Mouse (Mus musculus) heart, embryonic 13.5 days (tissue): Measurements from ENCODE around the gene Dpy30. TPM values are rescaled to one million over a fixed set of nuclear protein-coding genes. Genes with fewer than 3 reads are reported as not detected.

Experiments
- ATAC-seq: fragments of 200-750 bp; cut with Nextera tagmentation; 2 replicates; pipeline ENCODE4 v1.8.0; 2017; ENCODE audit warnings: moderate TSS enrichment; ENCODE audit not compliant: insufficient number of reproducible peaks, low FRiP score, low TSS enrichment; ENCODE audit errors: extremely low read depth
- H3K27ac ChIP-seq: fragments of 300-500 bp; sonication (generic); replicated peaks from 2 replicates; pipeline ENCODE4 v1.5.1; 2015; ENCODE audit warnings: moderate library complexity, mild to moderate bottlenecking, inconsistent platforms
- H3K27me3 ChIP-seq: fragments of 300-500 bp; sonication (generic); replicated peaks from 2 replicates; pipeline ENCODE4 v1.6.1; 2015; ENCODE audit warnings: mild to moderate bottlenecking, inconsistent platforms
- H3K36me3 ChIP-seq: fragments of 300-500 bp; sonication (generic); 2 replicates; pipeline ENCODE4 v1.6.1; 2015; ENCODE audit warnings: mild to moderate bottlenecking, inconsistent platforms
- H3K4me1 ChIP-seq: fragments of 300-500 bp; sonication (generic); 2 replicates; pipeline ENCODE4 v1.6.1; 2015; ENCODE audit warnings: inconsistent platforms
- H3K4me2 ChIP-seq: fragments of 300-500 bp; sonication (generic); 2 replicates; pipeline ENCODE4 v1.6.1; 2015; ENCODE audit warnings: inconsistent platforms, mild to moderate bottlenecking, moderate library complexity
- H3K4me3 ChIP-seq: fragments of 300-500 bp; sonication (generic); 2 replicates; pipeline ENCODE4 v1.5.1; 2015; ENCODE audit warnings: moderate library complexity, mild to moderate bottlenecking, inconsistent platforms
- H3K9ac ChIP-seq: fragments of 300-500 bp; sonication (generic); 2 replicates; pipeline ENCODE4 v1.6.1; 2015; ENCODE audit warnings: inconsistent platforms, mild to moderate bottlenecking, moderate library complexity
- H3K9me3 ChIP-seq: fragments of 300-500 bp; sonication (generic); 2 replicates; pipeline ENCODE4 v1.6.1; 2016; ENCODE audit warnings: inconsistent platforms
- WGBS: fragments of 180-500 bp; shearing (Covaris S2); methylation state at CpG from one replicate; pipeline ENCODE4 v1.1.7; 2015; ENCODE audit warnings: mixed read lengths; 5-methylcytosine and 5-hydroxymethylcytosine counted together
- polyA plus RNA-seq: library from polyadenylated mRNA; unstranded; fragments of >200 nt; fragmentation: Nextera tagmentation; extraction: Ambion mirVana; gene quantifications from 2 replicates; pipeline ENCODE4 v1.2.1, GENCODE M21; 2015

Dpy30 gene
- polyA plus RNA-seq, 1 experiment from 2014 or later, result 177 TPM

DNA sequence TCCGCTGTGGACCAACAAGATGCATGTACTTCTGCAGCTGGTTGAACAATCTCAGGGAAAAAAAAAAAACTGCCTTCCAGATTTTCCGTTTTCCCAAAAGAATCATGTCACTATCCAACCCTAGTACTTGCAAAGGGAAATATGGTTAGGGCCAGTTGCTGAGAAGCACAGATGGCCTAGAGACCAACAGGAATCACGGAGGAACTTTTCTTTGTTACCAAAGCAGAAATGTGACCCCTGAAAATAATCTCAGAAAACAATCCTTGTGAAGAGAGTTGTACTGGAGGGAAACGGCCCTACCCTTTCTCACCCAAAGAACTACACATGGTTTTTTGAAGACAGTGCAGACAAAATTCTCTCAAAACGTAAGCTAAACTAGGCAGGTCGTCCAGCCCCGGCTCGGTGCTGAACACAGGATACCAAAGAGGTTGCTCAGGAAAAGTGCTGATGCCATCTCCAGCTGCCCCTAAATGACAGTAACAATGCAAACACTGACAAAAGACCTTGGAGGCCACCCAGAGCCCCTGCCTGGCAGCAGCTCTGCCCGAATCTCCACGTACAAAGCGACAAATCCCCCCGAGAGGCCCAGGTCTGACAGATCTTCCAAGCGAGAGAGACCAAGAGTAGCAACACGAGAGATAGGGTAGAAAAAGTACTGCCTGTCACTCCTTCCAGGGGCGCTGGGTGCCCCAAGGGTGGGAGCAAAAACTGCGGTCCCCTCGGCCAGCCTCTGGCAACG, 29.9 kb downstream of the Dpy30 start:
- 2% methylated on average over 18 of the region's 18 CpGs for WGBS
- peak overlapping the region; percentile 97 for H3K9ac ChIP-seq

DNA sequence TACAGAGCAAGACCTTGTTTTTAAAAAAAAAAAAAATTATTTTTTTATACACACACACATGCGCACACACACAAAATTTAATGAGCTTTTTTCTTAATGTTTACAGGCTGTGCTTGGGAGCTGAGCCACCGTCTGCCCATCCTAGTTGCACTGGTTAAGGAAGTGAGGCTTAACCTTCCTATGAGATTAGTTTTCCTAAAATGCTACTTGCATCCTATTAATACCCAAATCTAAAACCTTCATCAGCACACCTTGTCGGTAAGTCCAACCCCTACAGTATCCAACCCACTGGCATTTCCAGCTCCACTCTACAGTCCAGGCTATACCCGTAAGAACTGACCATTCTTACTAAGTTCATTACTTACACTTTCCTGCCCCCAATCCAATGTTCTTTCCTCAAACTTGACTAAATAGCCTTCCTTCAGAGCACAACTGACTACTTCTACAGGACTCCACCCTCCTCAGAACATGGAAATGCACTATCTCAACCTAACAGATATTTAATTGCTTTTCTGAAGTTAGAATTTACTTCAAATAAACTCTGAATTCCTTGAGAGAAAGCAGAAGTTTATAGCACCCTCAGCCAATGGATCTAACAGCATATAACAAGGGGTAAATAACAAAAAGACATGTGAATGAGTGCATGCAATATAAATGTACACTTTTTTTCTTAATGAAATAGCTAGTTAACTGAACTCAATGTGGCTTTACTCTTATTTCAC, 31.9 kb downstream of the Dpy30 start:
- H3K9me3 ChIP-seq, result no peaks in the 10 kb centered on the region
- 79% methylated on average over 4 of the region's 4 CpGs for WGBS
- no peak for ATAC-seq
- H3K27me3 ChIP-seq, result no peaks in the 10 kb centered on the region
- peaks cover 58% of the 10 kb centered on the region for H3K4me1 ChIP-seq
- peak overlapping the region; percentile 20; the same call in 1 of the 2 replicates for H3K4me2 ChIP-seq
- no peak overlapping the region for H3K4me3 ChIP-seq
- H3K36me3 ChIP-seq, result peaks cover 16% of the 10 kb centered on the region
- H3K9ac ChIP-seq, result no peak overlapping the region
- no peak overlapping the region for H3K27ac ChIP-seq

More for the DNA sequence above, 29.9 kb downstream of the Dpy30 start:
- peak overlapping the region; percentile 99 for H3K27ac ChIP-seq
- H3K36me3 ChIP-seq, result peaks cover 13% of the 10 kb centered on the region
- peaks cover 46% of the 10 kb centered on the region for H3K4me1 ChIP-seq
- no peaks in the 10 kb centered on the region for H3K27me3 ChIP-seq
- H3K4me2 ChIP-seq, result peak overlapping the region; percentile 85
- H3K9me3 ChIP-seq, result no peaks in the 10 kb centered on the region
- no peak for ATAC-seq
- peak overlapping the region; percentile 89 for H3K4me3 ChIP-seq

GRCm38 (mm10) chr17:74290869-74291268, 32.9 kb downstream of the Dpy30 start:
- Histone ChIP-seq H3K9me3 (no peaks in the 10 kb centered on the region), H3K27ac (no peak overlapping the region)

GRCm38 (mm10) chr17:74290198-74290597, 33.5 kb downstream of the Dpy30 start:
- H3K9ac ChIP-seq, result no peak overlapping the region
- no peak overlapping the region for H3K4me3 ChIP-seq
- 66% methylated on average over 3 of the region's 3 CpGs for WGBS
- ATAC-seq, result no peak
- H3K36me3 ChIP-seq, result peaks cover 16% of the 10 kb centered on the region
- no peak overlapping the region for H3K4me2 ChIP-seq
- peaks cover 55% of the 10 kb centered on the region for H3K4me1 ChIP-seq
- no peak overlapping the region for H3K27ac ChIP-seq
- H3K9me3 ChIP-seq, result no peaks in the 10 kb centered on the region
- H3K27me3 ChIP-seq, result no peaks in the 10 kb centered on the region

More at GRCm38 (mm10) chr17:74290869-74291268, 32.9 kb downstream of the Dpy30 start:
- H3K4me3 ChIP-seq, result no peak overlapping the region
- no peak for ATAC-seq
- H3K4me1 ChIP-seq, result peaks cover 55% of the 10 kb centered on the region
- peaks cover 16% of the 10 kb centered on the region for H3K36me3 ChIP-seq
- no peaks in the 10 kb centered on the region for H3K27me3 ChIP-seq
- H3K9ac ChIP-seq, result peak overlapping the region; percentile 59
- H3K4me2 ChIP-seq, result no peak overlapping the region

DNA sequence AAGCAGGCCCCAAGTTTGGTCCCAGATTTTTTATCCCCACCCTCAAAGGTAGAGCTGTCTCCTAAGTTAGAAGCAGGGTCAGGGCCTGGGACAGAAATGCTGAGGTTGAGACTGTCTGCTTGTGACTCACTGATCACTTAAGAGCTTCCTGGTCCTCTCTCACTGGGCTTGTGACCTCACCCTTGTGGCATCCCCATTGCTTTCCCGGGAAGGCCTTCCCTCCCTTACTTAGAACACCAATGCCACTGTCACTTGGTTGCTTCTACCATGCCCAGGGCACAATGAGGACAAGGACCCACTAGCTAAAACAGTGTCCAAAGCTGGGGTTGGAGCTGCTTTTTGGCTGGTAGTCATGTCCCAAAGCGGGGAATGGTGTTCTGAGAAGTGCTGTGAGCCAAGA, 35.1 kb downstream of the Dpy30 start:
- Histone ChIP-seq H3K36me3 (peaks cover 16% of the 10 kb centered on the region), H3K27ac (peak overlapping the region; percentile 63), H3K4me3 (no peak overlapping the region), H3K9ac (no peak overlapping the region), H3K27me3 (no peaks in the 10 kb centered on the region), H3K4me2 (peak overlapping the region; percentile 29; the same call in 1 of the 2 replicates), H3K9me3 (no peaks in the 10 kb centered on the region), H3K4me1 (peaks cover 59% of the 10 kb centered on the region)
- WGBS, result 62% methylated on average over 2 of the region's 2 CpGs
- ATAC-seq, result no peak

DNA sequence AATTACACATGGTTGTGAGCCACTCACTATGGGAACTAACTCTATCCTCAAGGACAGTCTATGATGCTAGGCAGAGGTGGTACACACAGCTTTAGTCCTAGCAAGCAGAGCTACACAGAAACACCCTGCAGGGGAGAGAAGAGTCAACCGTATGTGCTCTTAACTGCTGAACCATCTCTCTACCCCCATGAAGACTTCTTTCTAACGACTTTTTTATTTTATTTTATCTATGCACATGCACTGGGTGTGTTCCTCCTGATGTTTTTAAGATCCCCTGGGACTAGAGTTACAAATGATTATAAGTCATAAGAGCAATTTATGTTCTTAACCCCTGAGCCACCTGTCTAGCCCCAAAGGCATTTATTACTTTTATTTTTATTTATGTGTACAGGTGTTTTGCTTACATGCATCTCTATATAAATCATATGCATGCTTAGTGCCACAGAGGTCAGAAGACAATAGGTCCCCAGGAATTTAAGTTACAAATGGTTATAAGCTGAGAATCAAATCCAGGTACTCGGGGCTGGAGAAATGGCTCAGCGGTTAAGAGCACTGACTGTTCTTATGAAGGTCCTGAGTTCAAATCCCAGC, 37.5 kb downstream of the Dpy30 start:
- Histone ChIP-seq H3K27me3 (no peaks in the 10 kb centered on the region), H3K9ac (no peak overlapping the region), H3K4me3 (no peak overlapping the region), H3K4me2 (no peak overlapping the region), H3K4me1 (peaks cover 41% of the 10 kb centered on the region), H3K9me3 (no peaks in the 10 kb centered on the region), H3K27ac (no peak overlapping the region), H3K36me3 (peaks cover 16% of the 10 kb centered on the region)
- WGBS, result 75% methylated on average over 4 of the region's 4 CpGs
- no peak for ATAC-seq

DNA sequence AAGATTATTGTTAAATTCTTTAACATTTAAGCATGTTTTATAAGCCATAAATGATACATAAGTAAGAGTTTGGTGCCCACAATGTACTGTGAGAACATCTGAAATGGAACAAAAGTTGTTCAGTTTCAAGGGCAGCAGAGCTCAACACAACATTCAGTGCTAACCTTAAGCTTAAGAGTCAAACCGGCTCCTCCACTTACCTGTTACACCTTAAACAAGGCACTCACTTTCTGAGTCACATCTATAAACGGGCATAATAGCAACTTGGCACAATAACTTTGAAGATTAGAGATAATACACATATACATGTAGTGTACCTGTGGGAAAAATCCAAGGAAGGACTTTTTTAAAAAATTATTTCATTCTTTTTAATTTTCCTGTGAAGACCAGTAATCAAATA, 38.0 kb downstream of the Dpy30 start:
- no peak for ATAC-seq
- WGBS, result 78% methylated on average over 2 of the region's 2 CpGs
- Histone ChIP-seq H3K9me3 (no peaks in the 10 kb centered on the region), H3K36me3 (peaks cover 16% of the 10 kb centered on the region), H3K4me2 (no peak overlapping the region), H3K4me1 (peaks cover 36% of the 10 kb centered on the region), H3K27ac (no peak overlapping the region), H3K4me3 (no peak overlapping the region), H3K9ac (no peak overlapping the region), H3K27me3 (no peaks in the 10 kb centered on the region)

DNA sequence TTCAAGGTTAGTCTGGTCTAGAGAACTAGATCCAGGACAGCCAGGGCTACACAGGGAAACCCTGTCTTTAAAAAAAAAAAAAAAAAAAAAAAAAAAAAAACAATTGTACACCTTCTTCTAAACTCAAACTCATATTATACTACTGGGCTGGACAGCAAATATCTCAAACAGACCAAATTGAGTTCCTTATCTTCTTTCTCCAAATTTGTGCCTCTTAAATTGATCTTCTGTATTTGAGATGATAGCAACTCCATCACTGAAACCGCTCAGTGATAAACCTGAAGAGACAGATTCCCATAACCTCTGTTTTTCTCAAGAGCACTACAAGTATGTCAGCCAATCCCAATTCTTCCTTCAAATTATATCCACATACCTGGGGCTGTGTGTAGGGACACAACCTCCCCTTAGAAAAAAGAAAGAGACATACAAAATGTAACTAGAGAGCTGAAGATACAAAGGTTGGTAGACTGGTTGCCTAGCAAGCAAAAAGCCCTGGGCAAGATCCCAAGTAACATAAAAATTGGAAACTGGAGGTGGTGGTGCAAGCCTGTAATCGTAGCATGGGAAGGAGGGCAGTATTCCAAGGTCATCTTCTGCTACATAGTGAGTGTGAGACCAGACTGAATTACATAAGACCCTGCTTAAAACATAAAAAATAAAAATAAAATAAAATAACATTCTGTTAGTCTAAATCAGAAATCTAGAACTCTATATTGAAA, 39.2 kb downstream of the Dpy30 start:
- H3K9me3 ChIP-seq, result no peaks in the 10 kb centered on the region
- no peak overlapping the region for H3K4me3 ChIP-seq
- WGBS, result 74% methylated on average over 2 of the region's 2 CpGs
- peaks cover 16% of the 10 kb centered on the region for H3K36me3 ChIP-seq
- H3K4me1 ChIP-seq, result peaks cover 32% of the 10 kb centered on the region
- no peak overlapping the region for H3K9ac ChIP-seq
- no peak overlapping the region for H3K4me2 ChIP-seq
- H3K27ac ChIP-seq, result no peak overlapping the region
- no peak for ATAC-seq
- no peaks in the 10 kb centered on the region for H3K27me3 ChIP-seq

- H3K27ac ChIP-seq, result no peak overlapping the region
Measured at GRCm38 (mm10) chr17:74282024-74282423, 41.7 kb downstream of the Dpy30 start.

DNA sequence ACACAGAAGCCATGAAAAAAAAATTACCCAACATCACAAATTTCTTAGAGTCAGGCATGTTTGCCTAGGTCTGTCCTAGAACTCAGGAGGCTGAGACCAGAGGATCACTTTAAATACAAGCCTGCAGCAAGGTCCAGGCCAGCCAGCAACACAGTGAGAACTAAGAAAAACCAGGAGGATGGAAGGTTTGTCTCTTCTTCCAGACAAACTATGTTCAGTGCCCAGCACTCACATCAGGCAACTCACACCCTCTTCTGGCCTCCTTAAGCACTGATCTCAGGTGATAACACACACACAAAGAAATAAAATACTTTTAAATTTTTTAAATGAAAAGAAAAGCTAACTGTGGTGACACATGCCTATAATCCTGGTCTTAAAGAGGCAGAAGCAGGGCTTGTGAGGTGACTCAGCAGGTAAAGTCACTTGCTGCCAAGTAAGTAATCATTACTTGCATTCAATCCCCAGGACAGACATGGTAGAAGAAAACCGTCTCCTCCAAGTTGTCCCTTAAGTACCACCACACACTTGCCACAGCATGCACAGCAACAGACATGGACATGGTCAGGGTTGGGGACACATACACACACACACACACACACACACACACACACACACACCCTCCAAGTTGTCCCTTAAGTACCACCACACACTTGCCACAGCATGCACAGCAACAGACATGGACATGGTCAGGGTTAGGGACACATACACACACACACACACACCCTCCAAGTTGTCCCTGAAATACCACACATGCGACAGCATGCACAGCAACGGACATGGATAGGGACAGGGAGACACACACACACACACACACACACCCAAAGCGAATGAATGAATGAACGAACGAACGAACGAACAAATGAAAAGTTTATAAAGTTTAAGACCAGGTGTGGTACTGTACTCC, 44.5 kb downstream of the Dpy30 start:
- 0 out of 2 replicates have a peak overlapping the region, but pooled peaks have one; percentile 24 for H3K27ac ChIP-seq
- 89% methylated on average over 8 of the region's 8 CpGs for WGBS
- no peak for ATAC-seq

More at GRCm38 (mm10) chr17:74282024-74282423, 41.7 kb downstream of the Dpy30 start:
- Histone ChIP-seq H3K4me2 (no peak overlapping the region), H3K4me3 (no peak overlapping the region), H3K4me1 (peaks cover 23% of the 10 kb centered on the region), H3K36me3 (no peaks in the 10 kb centered on the region), H3K27me3 (no peaks in the 10 kb centered on the region), H3K9ac (no peak overlapping the region), H3K9me3 (no peaks in the 10 kb centered on the region)
- ATAC-seq, result no peak
- 86% methylated on average over 3 of the region's 3 CpGs for WGBS

More for the DNA sequence above, 44.5 kb downstream of the Dpy30 start:
- no peak overlapping the region for H3K4me2 ChIP-seq
- H3K4me1 ChIP-seq, result peaks cover 16% of the 10 kb centered on the region
- H3K9ac ChIP-seq, result no peak overlapping the region
- H3K27me3 ChIP-seq, result no peaks in the 10 kb centered on the region
- no peaks in the 10 kb centered on the region for H3K9me3 ChIP-seq
- no peak overlapping the region for H3K4me3 ChIP-seq
- H3K36me3 ChIP-seq, result no peaks in the 10 kb centered on the region
